Mouse (Mus musculus) small intestine, adult 2 months (tissue): ENCODE data around the gene Foxp1. TPM values are rescaled to one million over a fixed set of nuclear protein-coding genes. Genes with fewer than 3 reads are reported as not detected.

Experiments used
- H3K27ac ChIP-seq: fragments of 200-500 bp; 2 replicates; pipeline ENCODE4 v1.5.1; 2012; ENCODE audit warnings: low read depth, low read length, control low read depth, inconsistent platforms; ENCODE audit not compliant: insufficient read depth
- H3K27me3 ChIP-seq: fragments of 200-500 bp; 2 replicates; pipeline ENCODE4 v1.6.1; 2012; ENCODE audit warnings: mild to moderate bottlenecking, moderate library complexity, low read length, inconsistent platforms; ENCODE audit not compliant: control insufficient read depth, insufficient read depth
- H3K36me3 ChIP-seq: fragments of 200-500 bp; 2 replicates; pipeline ENCODE4 v1.6.1; 2012; ENCODE audit warnings: mild to moderate bottlenecking, low read length, control low read depth, inconsistent platforms; ENCODE audit not compliant: control insufficient read depth, insufficient read depth
- H3K4me1 ChIP-seq: fragments of 200-500 bp; 2 replicates; pipeline ENCODE4 v1.6.1; 2012; ENCODE audit warnings: low read length, inconsistent platforms, mixed read lengths; ENCODE audit not compliant: control insufficient read depth, insufficient read depth, insufficient read length
- H3K4me3 ChIP-seq: fragments of 200-500 bp; 2 replicates; pipeline ENCODE4 v1.5.1; 2012; ENCODE audit warnings: low read depth, mild to moderate bottlenecking, control low read depth, inconsistent platforms, low read length, moderate library complexity
- CTCF ChIP-seq: fragments of 200-500 bp; IDR thresholded peaks from 2 replicates; pipeline ENCODE4 v1.5.1; 2012; ENCODE audit warnings: low read depth, mild to moderate bottlenecking, control low read depth, inconsistent platforms, low read length, moderate library complexity, mixed read lengths; ENCODE audit not compliant: insufficient replicate concordance, insufficient read length; ENCODE audit errors: extremely low read depth
- POLR2A ChIP-seq: fragments of 200-500 bp; IDR thresholded peaks from 2 replicates; pipeline ENCODE4 v1.6.1; 2012; ENCODE audit warnings: low read depth, mild to moderate bottlenecking, control low read depth, inconsistent platforms, low read length, moderate library complexity
- WGBS: fragments of 180-500 bp; shearing (Covaris S2); methylation state at CpG from one replicate; pipeline ENCODE4 v1.1.7; 2018; 5-methylcytosine and 5-hydroxymethylcytosine counted together
- polyA plus RNA-seq: library from polyadenylated mRNA; depleted of rRNA; stranded (reverse); fragments of >200 nt; gene quantifications from 2 replicates; pipeline ENCODE4 v1.2.3, GENCODE M21; 2012

The Foxp1 gene
- polyA plus RNA-seq, 1 experiment, result 52.2 TPM

- H3K27me3 ChIP-seq, result no peaks in the 10 kb centered on the region; the same call in 1 of the 2 replicates
- no peak for TF ChIP-seq CTCF
- no peak for TF ChIP-seq POLR2A
- no peak overlapping the region for H3K4me3 ChIP-seq
- no peaks in the 10 kb centered on the region for H3K36me3 ChIP-seq
- H3K4me1 ChIP-seq, result peaks cover 2% of the 10 kb centered on the region; the same call in 1 of the 2 replicates
- WGBS, result 40% methylated on average over 2 of the region's 2 CpGs
- H3K27ac ChIP-seq, result no peak overlapping the region
Observed at GRCm38 (mm10) chr6:99528972-99529371, 6.5 kb upstream of the Foxp1 start.

- Histone ChIP-seq H3K27ac (no peak overlapping the region), H3K4me1 (peaks cover 2% of the 10 kb centered on the region; the same call in 1 of the 2 replicates), H3K4me3 (no peak overlapping the region), H3K27me3 (no peaks in the 10 kb centered on the region; the same call in 1 of the 2 replicates), H3K36me3 (no peaks in the 10 kb centered on the region)
- TF ChIP-seq CTCF, result no peak
- TF ChIP-seq POLR2A, result no peak
- WGBS, result 89% methylated on average over 6 of the region's 6 CpGs
Observed at GRCm38 (mm10) chr6:99527457-99528105, 5.1 kb upstream of the Foxp1 start.

- no peak overlapping the region for H3K27ac ChIP-seq
- TF ChIP-seq CTCF (no peak), POLR2A (no peak)
Observed at GRCm38 (mm10) chr6:99525351-99525750, 2.8 kb upstream of the Foxp1 start.

GRCm38 (mm10) chr6:99523679-99524370, 1.3 kb upstream of the Foxp1 start:
- TF ChIP-seq CTCF, result no peak
- no peak for TF ChIP-seq POLR2A
- no peaks in the 10 kb centered on the region for H3K27me3 ChIP-seq
- 24% methylated on average over 10 of the region's 10 CpGs for WGBS
- H3K4me1 ChIP-seq, result no peaks in the 10 kb centered on the region
- H3K27ac ChIP-seq, result peak overlapping the region; percentile 96
- H3K36me3 ChIP-seq, result no peaks in the 10 kb centered on the region
- peak overlapping the region; percentile 90 for H3K4me3 ChIP-seq

More at GRCm38 (mm10) chr6:99525351-99525750, 2.8 kb upstream of the Foxp1 start:
- H3K27me3 ChIP-seq, result no peaks in the 10 kb centered on the region
- H3K4me3 ChIP-seq, result no peak overlapping the region
- H3K4me1 ChIP-seq, result peaks cover 2% of the 10 kb centered on the region; the same call in 1 of the 2 replicates
- H3K36me3 ChIP-seq, result no peaks in the 10 kb centered on the region
- WGBS, result 69% methylated on average over 8 of the region's 8 CpGs

- H3K27me3 ChIP-seq, result no peaks in the 10 kb centered on the region
- H3K4me1 ChIP-seq, result no peaks in the 10 kb centered on the region
- peak overlapping the region; percentile 96 for H3K27ac ChIP-seq
- TF ChIP-seq CTCF (no peak), POLR2A (no peak; the same call in 1 of the 2 replicates)
- H3K36me3 ChIP-seq, result no peaks in the 10 kb centered on the region
- WGBS, result 0% methylated on average over 21 of the region's 22 CpGs
- peak overlapping the region; percentile 90 for H3K4me3 ChIP-seq
Observed at GRCm38 (mm10) chr6:99523109-99523632, 650 bp upstream of the Foxp1 start.

GRCm38 (mm10) chr6:99521641-99522358, 721 bp downstream of the Foxp1 start:
- Histone ChIP-seq H3K27me3 (no peaks in the 10 kb centered on the region), H3K4me1 (no peaks in the 10 kb centered on the region; the same call in 1 of the 2 replicates), H3K4me3 (peak overlapping the region; percentile 90), H3K27ac (peak overlapping the region; percentile 94), H3K36me3 (no peaks in the 10 kb centered on the region)
- under 1% methylated on average over 64 of the region's 64 CpGs for WGBS
- TF ChIP-seq POLR2A (no peak), CTCF (no peak)
